Mouse (Mus musculus) NIH3T3 (cell line): Measurements from ENCODE around the gene Cartpt.
"Not testable (repeated sequence)": the region's sequence is repeated elsewhere in the genome, so short reads cannot be mapped to it uniquely, and the experiment has no call there.

Experiments used
- DNase-seq: peaks from one replicate; pipeline ENCODE4 v3.0.0-alpha.2; 2012; ENCODE audit warnings: low read depth

Gene Cartpt

DNA sequence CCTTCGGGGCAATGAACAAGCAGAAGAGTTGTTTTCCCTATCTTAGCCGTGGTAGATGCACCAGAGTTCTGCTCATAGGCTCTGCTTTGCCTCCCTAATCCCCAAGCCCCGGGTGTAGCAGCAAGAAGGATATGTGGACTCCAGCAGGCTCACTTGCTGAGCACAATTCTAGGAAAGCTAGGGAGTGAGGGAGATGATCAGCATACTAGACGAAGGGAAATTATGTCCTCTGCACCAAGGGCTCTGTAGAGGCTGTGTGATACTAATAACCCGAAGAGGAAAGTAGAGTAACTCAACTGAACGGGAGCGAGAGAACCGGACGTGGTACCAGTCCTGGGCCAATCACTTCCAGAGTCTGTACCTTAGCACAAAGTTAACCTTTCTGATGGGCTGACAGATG is at the start of gene Cartpt:
Gene Cartpt (minus strand): TSS at position 127 of the 400 bp plus-strand sequence.
- no peak for DNase-seq

- no peak for DNase-seq
Observed at GRCm38 (mm10) chr13:99947417-99947816, 46.5 kb upstream of the Cartpt start.

GRCm38 (mm10) chr13:99943525-99943924 is 42.6 kb upstream of the Cartpt start:
- DNase-seq = no peak

GRCm38 (mm10) chr13:99940601-99941000 is 39.7 kb upstream of the Cartpt start:
- no peak for DNase-seq

- no peak for DNase-seq
Observed at GRCm38 (mm10) chr13:99939320-99939671, 38.4 kb upstream of the Cartpt start.

GRCm38 (mm10) chr13:99938606-99939319 is 37.9 kb upstream of the Cartpt start:
- no peak for DNase-seq

DNA sequence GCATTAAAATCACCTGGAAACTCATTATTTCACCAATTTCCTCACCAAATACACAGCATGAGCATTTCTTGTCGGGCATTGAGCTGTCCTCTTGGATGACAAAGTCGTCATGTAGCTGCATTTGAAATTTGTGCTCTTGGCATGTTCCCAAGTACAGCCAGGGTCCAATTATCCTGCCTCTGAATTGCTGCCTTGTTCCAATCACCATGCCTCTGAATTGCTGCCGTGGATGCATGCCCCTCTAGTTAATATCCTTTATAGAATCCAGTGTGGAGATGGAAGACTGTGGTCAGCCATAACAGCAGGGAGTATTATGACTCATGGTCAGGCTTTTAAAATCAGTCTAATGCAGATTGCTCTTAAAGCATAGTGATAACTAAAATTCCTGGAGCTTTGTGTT is 36.9 kb upstream of the Cartpt start:
- peak; percentile 13 for DNase-seq

DNA sequence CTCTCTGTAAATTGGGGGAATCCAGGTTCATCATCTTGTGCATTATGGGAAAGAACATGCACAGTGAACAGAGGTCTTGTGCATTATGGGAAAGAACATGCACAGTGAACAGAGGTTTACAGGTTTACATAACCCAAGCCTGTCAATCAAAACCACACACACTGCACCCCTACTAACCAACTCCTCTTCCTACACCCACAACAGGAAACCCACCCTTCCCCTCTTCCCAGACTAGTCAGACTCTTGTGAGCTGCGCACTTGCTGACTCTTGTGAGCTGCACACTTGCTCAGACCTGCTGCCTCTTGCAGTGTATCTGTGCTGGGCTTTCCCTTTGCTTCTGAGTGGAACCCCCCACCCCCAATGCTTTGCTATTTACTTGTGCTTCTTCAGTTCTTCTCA is 31.5 kb upstream of the Cartpt start:
- DNase-seq = no peak

GRCm38 (mm10) chr13:99931502-99931901 is 30.6 kb upstream of the Cartpt start:
- no peak for DNase-seq

DNA sequence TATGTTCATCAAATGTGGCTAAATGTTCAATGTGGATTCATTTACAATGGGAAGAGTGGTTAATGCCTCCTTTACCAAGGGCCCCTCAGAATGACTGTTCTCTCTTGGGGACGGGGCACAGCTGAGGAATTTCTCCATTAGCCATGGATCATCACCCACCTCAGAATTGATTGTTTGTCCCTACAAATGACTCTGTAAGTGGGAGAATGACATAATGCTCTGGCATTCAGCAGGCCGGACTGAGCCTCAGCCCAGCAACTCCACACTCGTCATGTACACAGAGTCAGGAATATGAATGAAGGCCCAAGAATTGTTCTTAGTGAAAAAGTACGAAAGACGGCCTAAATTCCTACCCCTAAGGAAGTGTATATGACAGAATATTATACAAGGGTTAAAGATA is 25.4 kb upstream of the Cartpt start:
- DNase-seq = no peak

DNA sequence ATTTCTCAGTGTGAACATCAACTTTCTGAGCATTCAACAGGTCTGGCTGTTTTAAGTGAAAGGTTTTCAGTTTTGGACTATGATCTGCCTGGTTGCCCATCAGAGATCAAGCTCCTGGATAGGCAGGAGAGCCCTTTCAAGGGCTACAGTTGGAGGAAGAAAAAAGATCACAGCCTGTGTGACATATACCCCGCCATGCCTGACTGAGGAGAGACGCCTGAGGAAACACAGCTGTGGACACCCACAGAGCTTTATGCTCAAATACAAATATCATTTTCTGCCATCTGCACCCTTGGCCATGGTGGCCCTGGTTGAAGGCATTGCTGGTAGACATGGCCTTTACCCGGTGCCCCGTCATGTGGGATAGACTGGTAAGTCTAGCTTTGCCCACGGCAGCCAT is 14.7 kb upstream of the Cartpt start:
- DNase-seq = no peak

DNA sequence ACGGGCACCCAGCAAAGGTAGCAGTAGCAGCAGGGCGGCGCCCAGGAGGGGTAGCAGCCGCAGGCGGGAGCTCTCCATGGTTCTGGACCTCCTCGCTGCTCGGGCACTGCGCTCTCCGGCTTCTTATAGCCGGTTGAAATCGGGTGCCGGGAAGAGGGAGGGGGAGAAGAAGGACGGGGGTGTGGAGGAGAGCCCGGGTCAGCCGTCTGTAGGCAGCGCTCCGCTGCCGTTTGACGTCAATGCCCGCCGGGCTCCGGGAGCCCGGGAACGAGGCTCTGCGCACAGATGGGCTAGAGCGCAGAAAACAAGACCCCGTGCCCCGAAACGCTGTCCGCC is 366 bp downstream of the Cartpt start:
- DNase-seq = peak; percentile 5

- no peak for DNase-seq
Observed at GRCm38 (mm10) chr13:99899670-99900556, 978 bp downstream of the Cartpt start.

GRCm38 (mm10) chr13:99898816-99899215 is 2.1 kb downstream of the Cartpt start:
- DNase-seq = no peak

DNA sequence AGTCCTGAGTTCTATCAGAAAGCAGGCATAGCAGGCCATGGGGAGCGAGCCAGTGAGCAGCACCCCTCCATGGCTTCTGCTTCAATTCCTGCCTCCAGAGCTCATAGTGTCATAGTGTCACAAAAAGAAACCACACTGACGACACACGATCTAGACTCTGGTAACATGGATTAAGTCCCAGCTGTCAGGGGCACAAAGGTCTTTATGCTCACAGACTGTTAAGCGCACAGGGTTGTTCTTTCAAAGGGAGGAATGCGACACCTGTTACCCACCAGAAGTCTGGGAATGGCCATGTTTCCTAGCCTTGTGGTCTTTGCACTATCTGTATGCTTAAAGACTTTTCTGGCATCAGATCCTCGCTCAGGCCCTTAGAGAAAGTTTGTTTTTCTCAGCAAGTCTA is 15.3 kb downstream of the Cartpt start:
- no peak for DNase-seq

GRCm38 (mm10) chr13:99881774-99882173 is 19.1 kb downstream of the Cartpt start:
- not testable (repeated sequence) for DNase-seq

DNA sequence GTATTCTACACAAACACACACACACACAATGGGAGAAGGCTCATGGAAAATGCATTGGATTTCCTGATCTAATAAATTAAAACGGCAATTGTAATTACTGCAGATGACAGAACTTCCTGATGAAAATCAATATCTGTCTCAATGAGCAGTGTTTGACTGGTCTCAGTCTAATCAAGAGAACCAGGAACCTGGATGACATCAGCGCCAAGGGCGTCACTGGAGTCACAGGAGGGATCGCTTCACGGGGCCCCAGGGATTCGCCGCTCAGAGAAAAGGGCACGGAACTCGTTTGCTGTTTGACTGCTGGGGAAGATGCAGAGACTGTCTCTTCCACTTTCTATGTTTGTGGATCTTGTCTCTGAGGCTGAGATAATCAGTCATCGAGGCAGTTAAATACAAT is 21.2 kb downstream of the Cartpt start:
- no peak for DNase-seq

GRCm38 (mm10) chr13:99872059-99872458 is 28.8 kb downstream of the Cartpt start:
- DNase-seq = no peak

DNA sequence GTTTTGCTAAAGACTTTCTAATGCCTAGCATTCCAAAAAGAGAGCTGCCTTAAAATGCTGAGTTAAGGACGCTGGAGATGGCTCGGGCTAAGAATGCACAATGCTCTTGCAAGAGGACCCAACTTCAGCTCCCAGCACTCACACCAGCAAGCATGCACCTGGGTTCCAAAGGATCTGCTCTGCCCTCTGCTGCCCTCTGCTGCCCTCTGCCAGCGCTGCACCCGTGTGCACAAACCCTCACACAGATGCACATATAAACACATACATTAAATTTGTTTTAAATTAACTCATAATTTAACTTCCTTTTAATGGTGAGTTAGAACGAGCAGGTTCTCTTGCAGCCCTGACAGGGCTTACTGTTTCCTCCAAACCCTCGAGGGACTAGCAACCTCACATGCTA is 32.5 kb downstream of the Cartpt start:
- DNase-seq = no peak

GRCm38 (mm10) chr13:99864331-99864730 is 36.6 kb downstream of the Cartpt start:
- no peak for DNase-seq

DNA sequence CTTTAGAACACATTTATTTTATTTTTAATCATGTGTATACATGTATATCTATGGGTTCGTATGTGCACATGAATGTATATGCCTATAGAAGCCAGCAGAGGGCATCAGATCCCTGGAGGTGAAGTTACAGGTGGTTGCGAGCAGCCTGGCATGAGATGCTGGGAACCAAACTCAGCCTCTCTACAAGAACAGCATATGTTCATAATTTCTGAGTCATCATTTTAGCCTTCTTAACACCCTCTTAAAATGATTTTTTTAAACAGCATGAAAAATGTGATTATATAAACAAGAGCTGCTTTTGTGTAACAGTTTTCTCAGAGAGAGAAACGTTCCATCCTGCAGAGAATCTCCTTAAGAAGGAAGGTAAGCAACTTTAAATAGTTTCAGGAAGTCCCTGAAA is 40.2 kb downstream of the Cartpt start:
- DNase-seq = no peak

GRCm38 (mm10) chr13:99859082-99859481 is 41.8 kb downstream of the Cartpt start:
- peak; percentile 73 for DNase-seq

GRCm38 (mm10) chr13:99857879-99858278 is 43.0 kb downstream of the Cartpt start:
- DNase-seq = peak; percentile 50

DNA sequence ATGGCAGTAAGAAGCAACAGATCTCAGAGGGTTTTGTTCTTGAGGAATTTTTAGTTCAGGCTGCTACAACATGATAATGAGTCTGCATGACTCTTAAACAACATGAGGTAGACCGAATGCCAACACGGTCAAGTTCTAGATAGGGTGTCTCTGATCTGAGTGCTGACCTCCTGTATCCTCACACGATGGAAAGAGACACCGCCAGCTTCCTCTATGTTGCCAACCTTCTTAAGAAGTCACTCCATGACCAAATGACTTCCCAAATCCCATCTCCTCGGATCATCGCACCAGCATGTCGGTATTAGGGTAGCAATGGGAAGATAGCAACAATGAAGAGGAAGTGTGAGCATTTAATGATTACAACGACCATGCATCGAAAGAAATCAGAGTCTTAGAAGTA is 43.6 kb downstream of the Cartpt start:
- DNase-seq = no peak
